Mouse (Mus musculus) urinary bladder, postnatal 14 days (tissue): Measurements from ENCODE around the gene Slc43a2.

Source experiments
- DNase-seq: peaks from one replicate; pipeline ENCODE4 v3.0.0; 2021; ENCODE audit warnings: low spot score

The Slc43a2 gene

DNA sequence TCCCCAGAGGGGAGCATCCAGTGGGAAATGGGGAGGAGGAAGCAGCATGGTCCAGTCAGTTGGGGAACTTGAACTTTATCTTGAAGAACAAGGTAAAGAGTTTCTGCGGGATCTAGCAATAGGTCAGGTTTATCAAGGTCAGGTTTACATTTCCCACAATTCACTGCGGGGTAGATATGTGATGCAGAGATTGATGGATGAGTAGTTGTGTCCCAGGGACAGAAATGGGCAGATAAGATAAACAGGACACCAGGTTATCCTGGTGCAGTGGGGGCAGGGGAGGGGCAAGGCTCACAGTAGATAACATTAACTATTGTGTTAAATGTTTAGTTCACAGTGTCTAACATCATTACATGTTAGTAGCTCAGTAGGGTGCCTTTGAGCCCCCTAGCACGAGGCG lies 1.7 kb upstream of the Slc43a2 start:
- DNase-seq, result no peak

DNA sequence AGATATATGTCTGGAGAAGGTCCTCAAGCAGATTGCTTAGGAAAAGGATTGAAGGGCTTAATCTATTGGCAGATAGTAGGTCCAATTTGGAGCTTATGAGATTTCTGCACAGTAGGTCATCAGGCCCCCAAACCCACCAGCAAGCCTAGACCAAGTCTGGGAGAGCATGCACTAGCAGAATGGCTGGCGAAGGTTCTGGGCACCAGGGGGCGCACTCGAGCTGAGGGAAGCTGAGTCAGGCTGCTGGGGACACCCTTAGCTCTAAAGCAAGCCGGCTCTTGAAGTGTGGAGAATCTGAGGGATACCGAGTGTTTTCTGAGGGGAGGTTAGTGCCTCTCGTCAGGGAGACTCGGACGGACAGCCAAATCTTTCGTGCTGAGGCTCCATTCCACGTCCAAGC lies 1.2 kb upstream of the Slc43a2 start:
- peak; percentile 99 for DNase-seq

DNA sequence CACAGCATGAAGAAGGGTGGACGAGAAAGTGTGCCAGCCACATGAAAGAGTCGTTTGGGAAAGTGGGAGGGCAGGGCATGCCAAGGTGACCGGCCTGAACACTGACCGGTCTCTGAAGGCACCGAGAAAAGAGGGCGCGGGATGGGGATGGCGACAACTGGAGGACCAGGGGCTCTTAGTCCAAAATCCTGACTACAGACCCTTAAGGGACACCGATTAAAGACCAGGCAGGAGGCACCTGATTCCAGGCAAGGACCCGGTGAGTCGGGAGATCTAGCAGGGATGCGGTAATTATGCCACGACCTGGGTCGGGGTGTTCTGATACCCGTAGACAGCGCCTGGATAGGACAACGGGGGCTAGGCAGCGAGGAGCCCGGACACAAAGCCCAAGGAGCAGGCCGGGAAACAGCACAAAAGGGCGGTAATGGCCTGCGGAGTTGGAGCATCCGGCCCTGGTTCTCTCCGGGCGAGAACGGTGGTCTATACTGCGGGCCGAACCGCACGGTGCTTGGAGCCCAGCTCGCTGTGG lies 585 bp upstream of the Slc43a2 start:
- DNase-seq, result no peak

- no peak for DNase-seq
Observed at GRCm38 (mm10) chr11:75532340-75533277, 1.1 kb downstream of the Slc43a2 start.

DNA sequence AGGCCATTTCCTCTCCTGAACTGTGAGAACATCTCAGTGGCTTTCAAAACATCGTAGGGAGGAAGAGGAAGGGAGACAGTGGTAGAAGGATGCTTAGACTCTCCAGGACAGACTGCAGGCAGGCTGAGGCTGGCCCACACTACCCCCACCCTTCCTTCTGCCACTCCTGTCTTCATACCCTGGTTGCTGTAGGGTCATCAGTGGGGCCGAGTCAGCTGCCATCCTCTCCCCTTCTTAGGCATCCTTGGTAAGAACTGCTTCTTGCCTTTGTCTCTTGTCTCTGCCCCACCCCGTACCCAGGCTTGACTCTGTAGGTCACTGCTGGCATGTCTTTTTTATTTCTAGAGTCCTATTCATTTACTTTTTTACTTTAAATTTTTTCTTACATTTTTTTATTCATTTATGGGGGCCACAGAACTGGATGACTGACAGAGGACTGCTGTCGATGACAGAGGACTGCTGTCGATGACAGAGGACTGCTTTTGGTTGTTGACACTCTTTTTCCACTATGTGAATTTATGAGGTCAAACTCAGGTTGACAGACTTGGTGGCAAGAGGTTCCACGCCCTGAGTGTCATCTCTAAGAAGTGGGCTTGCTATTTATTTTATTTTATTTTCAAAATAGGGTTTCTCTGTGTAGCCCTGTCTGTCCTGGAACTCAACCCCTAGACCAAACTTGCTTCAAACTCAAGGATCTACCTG lies 2.0 kb downstream of the Slc43a2 start:
- DNase-seq, result no peak

DNA sequence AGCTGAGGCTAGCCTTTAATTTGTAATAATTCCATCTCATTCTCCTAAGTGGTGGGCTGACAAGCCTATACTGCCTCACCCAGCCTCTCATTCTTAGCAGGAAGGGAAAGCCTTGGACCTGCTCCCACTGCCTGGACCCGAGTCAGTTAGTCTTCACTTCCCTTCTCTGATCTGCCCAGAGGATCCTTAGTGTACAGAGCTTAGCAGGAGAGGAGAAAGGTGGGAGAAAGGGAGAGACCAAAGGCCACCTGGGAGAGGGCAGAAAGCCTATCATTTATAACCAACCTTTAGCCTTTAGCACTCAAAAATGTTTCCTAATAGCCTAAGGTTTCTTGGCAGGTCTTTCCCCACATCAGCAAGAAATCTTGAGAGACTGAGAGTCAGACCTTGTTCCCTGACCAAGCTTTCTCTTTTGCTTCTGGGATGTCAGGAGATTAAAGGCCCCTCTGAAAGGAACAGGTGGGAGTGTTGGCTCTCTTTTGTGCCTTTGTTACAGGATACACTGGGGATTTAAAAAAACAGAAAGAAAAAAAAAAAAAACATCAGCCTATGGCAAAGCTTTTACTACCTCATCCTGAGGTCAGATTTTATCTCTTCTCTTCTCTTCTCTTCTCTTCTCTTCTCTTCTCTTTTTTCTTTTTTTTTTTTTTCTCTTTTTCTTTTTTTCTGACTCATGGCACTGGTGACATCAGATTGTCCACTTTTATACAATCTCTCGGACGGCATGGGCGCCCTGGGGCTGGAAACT lies 3.0 kb downstream of the Slc43a2 start:
- DNase-seq, result no peak

DNA sequence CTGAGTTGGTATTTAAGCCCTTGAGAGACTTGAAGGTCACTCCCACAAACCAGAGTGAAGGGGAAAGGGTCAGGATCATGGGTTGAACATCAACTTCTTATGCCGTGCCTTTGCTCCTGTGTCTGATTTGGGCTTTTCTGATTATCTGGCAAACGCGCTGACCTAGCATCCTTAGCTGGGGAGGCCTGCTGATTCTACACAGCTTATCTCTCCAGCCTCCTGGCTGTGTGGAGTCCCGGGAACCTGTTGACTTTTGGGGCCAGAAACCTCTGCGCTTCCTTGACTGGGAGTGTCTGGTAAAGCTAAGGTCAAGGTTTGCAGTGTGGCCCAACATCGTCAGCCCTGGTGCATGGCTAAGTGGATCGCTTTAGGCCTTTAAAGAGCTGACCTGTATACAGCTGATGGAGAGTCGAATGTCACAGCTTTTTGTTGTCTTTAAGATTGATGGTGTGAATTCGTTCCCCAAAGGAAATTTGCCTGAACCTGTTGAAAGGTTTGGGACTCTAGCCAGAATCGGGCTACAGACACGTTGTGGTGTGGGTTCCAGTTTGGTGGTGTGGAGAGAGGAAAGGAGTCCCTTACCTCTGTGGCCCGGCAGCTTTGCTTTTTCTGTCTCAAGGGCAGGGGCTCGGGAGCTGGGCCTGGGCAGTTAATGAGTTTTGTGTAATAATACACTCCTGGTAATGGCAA lies 3.8 kb downstream of the Slc43a2 start:
- DNase-seq, result no peak

DNA sequence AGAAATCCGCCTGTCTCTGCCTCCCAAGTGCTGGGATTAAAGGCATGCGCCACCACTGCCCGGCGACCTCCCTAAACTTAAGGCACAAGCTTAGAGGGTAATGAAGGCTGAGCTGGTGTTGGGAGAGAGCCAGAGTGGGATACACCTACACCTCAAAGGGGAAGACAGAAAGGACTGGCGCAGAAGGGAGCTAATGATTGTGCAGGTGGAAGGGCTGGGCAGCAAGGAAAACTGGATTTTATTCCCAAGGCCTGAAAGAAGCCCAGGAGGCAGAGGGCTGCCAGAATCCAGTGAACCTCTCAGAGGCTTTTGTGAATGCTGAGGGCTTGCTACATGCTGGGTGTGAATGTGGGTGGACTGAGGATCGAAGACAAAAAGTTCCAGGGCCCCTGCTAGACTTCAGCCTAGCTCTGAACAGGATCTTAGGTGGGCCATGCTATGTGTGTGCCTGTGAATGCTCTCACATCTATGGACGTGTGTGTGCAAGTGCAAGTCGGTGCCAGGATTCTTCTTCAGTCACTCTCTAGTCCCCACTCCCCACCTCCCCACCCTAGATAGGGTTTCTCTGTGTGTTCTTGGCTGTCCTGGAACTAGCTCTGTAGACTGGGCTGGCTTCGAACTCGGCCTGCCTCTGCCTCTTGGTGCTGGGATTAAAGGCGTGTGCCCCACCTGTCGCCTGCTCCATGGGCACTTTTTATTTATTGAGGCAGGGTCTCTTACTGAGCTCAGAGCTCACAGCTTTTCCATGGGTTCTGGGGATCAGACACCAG lies 4.9 kb downstream of the Slc43a2 start:
- no peak for DNase-seq

DNA sequence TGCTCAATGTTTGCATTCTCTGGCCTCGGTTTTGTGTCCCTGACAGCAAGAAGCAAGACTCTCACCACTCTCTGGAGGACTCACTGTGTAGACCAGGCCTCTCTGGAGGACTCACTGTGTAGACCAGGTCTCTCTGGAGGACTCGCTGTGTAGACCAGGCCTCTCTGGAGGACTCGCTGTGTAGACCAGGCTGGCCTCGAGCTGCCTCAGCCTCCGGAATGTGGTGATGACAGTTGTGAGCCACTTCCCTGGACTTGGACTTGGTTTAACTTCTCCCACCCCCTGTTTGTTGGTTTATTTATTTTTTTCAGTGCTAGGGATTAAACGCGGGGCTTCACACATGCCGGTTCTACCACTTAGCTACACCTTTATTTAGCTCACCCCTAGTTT lies 5.5 kb downstream of the Slc43a2 start:
- DNase-seq, result no peak

DNA sequence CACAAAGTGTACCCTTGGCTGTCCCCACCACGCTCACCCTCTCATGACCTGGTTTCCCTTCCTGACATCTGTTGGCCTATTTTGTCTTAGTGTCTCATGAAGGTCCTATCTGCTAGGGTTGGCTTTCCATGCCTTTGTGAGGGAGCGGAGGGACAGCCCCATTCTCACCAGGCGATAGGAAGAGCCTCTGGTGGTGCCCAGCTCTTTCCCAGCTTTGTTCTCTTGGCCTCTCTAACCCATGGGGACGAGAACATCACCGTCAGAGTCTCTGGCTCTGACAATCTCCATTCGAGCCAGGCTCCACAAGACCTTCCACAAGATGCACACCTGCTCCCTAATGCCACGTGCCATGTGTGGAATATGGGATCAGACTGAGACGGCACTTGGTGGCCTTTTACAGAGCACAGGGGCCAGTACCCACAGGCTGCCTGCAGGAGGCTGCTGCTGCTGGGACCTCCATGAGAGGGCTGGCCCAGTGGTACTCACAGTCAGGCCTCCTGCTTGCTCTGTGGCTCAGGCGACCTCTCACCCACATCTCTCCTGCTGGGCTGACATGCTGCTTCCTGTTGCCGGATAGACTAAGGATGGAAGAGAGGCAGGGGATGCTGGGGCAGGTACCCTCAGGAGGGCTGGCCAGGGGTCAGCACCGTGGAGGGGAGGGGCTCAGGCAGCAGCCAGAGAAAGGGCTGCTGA lies 6.1 kb downstream of the Slc43a2 start:
- no peak for DNase-seq

GRCm38 (mm10) chr11:75538184-75538969 lies 6.9 kb downstream of the Slc43a2 start:
- no peak for DNase-seq

- DNase-seq, result no peak
Observed at GRCm38 (mm10) chr11:75538970-75539299, 7.4 kb downstream of the Slc43a2 start.

- DNase-seq, result no peak
Observed at GRCm38 (mm10) chr11:75540209-75540608, 8.7 kb downstream of the Slc43a2 start.

- no peak for DNase-seq
Observed at GRCm38 (mm10) chr11:75540710-75541581, 9.5 kb downstream of the Slc43a2 start.

DNA sequence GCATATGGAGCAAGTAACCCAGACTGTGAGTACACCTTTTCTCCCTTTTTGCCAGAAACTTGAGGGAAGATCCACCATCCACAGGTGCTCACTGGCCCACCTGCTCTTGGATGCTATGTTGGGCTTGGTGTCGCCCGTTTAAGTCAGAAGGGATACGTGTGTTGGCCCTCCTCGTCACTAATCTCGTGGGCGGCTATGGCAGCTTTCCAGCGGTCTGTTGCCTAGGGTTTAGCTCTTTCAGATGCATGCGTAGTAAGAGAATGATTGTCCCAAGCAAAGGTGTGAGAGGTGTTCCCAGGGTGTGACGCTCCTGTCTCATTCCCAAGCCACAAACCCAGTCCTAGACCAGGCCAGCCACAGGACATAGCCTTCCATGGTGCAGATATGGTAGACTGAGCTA lies 13.2 kb downstream of the Slc43a2 start:
- DNase-seq, result no peak

GRCm38 (mm10) chr11:75546057-75546456 lies 14.6 kb downstream of the Slc43a2 start:
- no peak for DNase-seq

DNA sequence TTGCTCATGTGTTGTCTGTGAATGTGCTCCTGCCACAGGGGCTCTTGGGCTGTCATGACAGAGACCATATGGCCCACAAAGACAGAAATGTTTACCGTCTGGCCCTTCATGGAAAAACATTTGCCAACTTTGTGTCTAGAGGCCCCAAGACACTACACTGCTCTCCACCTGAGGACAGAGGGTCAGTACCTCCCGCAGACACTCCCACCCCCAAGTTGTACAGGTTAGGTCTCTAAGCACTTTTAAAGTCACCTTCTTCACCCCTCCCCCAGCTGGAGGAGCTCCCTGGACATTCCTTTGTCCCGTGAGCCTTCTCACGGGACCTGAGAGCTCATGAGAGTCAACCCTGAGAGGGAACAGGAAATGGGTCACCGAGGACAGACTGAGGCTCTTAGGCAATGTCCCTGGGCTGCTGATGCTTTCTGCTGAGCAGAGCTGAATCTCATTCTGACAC lies 18.2 kb downstream of the Slc43a2 start:
- no peak for DNase-seq

DNA sequence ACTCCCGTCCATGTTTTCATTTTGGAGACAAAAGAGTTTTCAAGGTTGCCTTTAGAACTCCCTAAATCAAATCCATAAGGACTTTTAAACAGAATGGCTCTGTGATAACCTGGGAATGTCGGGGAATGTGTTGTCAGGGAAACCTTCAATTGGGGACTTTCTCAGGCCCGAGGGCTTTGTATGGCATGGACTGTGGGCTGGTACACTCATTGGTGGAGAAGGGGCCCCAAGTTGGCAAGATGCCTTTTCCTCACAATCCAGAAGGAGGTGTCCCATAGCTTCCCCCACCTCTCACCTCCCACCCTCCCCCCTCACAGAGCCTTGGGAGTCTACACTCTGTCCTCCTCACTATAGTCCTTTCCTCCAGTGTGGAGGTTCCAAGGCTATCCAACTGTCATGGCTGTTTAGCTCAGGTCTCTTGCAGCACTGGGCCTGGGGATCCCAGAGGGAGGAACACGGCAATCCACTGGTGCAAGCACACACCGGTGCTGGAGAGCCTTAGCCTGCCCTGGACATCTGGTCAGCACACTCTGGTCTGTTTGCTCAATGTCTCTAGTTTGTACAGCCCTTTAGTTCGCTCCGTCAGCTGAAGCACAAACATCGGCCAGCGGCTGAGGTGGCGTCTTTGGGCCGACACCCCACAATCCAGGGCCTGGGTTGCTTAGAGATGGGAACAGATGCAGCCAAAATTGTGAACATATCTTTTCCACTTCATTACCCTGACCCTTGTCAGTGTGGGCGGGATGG lies 18.9 kb downstream of the Slc43a2 start:
- DNase-seq, result peak; percentile 52
